Mouse (Mus musculus): Measurements from ENCODE around the gene Pramel1.

DNA sequence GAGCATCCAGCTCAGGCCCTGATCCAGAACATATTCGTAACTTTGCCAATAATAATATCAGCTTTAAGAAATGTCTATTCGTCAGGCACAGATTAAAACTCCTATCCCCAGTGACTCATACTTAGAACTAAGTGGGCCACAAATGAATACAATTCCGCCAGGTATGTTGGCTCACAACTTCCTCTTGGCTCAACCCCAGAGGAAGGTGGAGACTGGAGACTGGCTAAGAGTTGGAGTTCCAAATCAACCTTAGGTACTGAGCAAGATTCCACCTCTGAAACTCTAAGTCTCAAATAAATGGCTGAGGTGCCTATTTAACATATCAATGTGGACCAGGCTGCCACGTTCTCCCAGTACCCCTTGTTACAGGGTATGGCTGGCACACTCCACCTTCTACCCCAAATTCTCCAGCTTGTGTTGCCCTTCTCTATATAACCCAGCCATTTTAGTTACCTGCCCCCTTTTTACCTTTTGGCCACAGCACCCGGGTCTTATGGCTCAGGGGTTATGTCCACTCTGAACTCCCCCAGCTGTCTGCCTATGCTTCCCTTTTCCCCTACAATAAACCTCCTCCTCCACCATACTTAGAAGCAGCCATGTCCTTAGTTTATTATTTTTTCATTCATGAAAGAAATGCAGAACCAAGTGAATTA, 17.5 kb downstream of the Pramel1 start:
- TF ChIP-seq GATA1 (IDR thresholded peaks at IDR 0.05; ENCODE audit: borderline replicate concordance, low read length): no peak
- TF ChIP-seq CTCF (IDR thresholded peaks at IDR 0.05; ENCODE audit: low read depth, low read length): no peak
- no peak for TF ChIP-seq TAL1 (conservative IDR thresholded peaks at IDR 0.05; ENCODE audit: low read depth, low read length)
- TF ChIP-seq GATA2 (IDR thresholded peaks at IDR 0.05; ENCODE audit: borderline replicate concordance, low read depth, low read length): no peak
- no peak for TF ChIP-seq POLR2AphosphoS5 (IDR thresholded peaks at IDR 0.05; ENCODE audit: insufficient replicate concordance, low read depth, low read length)
